Mouse (Mus musculus) small intestine, adult 2 months (tissue): Measurements from ENCODE around the gene Sdhc.

Experiments
- CTCF ChIP-seq: fragments of 200-500 bp; IDR thresholded peaks from 2 replicates; pipeline ENCODE4 v1.5.1; 2012; ENCODE audit warnings: low read depth, mild to moderate bottlenecking, control low read depth, inconsistent platforms, low read length, moderate library complexity, mixed read lengths; ENCODE audit not compliant: insufficient replicate concordance, insufficient read length; ENCODE audit errors: extremely low read depth
- POLR2A ChIP-seq: fragments of 200-500 bp; IDR thresholded peaks from 2 replicates; pipeline ENCODE4 v1.6.1; 2012; ENCODE audit warnings: low read depth, mild to moderate bottlenecking, control low read depth, inconsistent platforms, low read length, moderate library complexity

- no peak for TF ChIP-seq CTCF
- no peak for TF ChIP-seq POLR2A
These were observed 29.5 kb downstream of the Sdhc start for GRCm38 (mm10) chr1:171120893-171121292.
